Mouse (Mus musculus): ENCODE results near the gene Tia1. TPM values are rescaled to one million over a fixed set of nuclear protein-coding genes. Genes with fewer than 3 reads are reported as not detected.
A peak's percentile ranks its signal among the peaks of the same experiment; 100 is the strongest.

The Tia1 gene
- polyA plus RNA-seq, 1 experiment from 2014 or later, result 299 TPM

GRCm38 (mm10) chr6:86463079-86463478, 59.1 kb downstream of the Tia1 start:
- no peaks in the 10 kb centered on the region for H3K4me1 ChIP-seq (ENCODE audit: control insufficient read depth, insufficient read depth, low read length)
- no peaks in the 10 kb centered on the region for H3K9me3 ChIP-seq (replicated peaks; ENCODE audit: control insufficient read depth, low read length)
- no peak overlapping the region for H3K9ac ChIP-seq (ENCODE audit: low read length)
- H3K4me3 ChIP-seq (ENCODE audit: low read depth, low read length), result no peak overlapping the region
- peaks cover 64% of the 10 kb centered on the region for H3K36me3 ChIP-seq (ENCODE audit: control insufficient read depth, insufficient read depth, low read length)
- DNase-seq (ENCODE audit: low spot score) (no peak), ATAC-seq (no peak)
- WGBS, result 92% methylated on average over 3 of the region's 3 CpGs
- H3K4me2 ChIP-seq (ENCODE audit: low read length), result no peak overlapping the region
- H3K27me3 ChIP-seq (replicated peaks; ENCODE audit: control insufficient read depth, insufficient read depth, low read length), result no peaks in the 10 kb centered on the region
- no peak overlapping the region for H3K27ac ChIP-seq (ENCODE audit: low read depth, low read length)

DNA sequence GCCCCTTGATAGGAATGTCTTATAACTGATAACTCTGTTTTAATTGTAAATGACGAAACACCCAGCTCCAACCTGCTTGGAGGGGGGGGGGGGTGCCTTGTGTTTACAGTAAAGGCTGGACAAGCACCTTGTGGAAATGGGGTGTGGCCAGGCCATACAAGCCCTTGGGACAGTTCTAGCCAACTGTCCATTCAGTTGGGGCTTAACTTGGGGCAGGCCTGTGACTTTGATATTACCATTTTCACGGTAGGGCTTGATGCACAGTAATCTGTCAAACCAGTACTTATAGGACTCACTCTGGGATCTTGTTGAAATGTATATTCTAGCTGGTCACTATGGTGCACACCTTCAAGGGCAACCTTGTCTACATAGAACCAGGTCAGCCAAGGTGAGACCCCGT, 67.3 kb downstream of the Tia1 start:
- no peak for DNase-seq (ENCODE audit: low spot score)
- H3K9me3 ChIP-seq (replicated peaks; ENCODE audit: control insufficient read depth, low read length), result no peaks in the 10 kb centered on the region
- H3K4me1 ChIP-seq (ENCODE audit: control insufficient read depth, insufficient read depth, low read length), result peaks cover 14% of the 10 kb centered on the region
- no peak overlapping the region for H3K9ac ChIP-seq (ENCODE audit: low read length)
- no peak overlapping the region; the same call in 1 of the 2 replicates for H3K27ac ChIP-seq (ENCODE audit: low read depth, low read length)
- 89% methylated on average over 3 of the region's 3 CpGs for WGBS
- ATAC-seq, result no peak
- H3K4me3 ChIP-seq (ENCODE audit: low read depth, low read length), result peak overlapping the region; percentile 31; the same call in 1 of the 2 replicates
- H3K4me2 ChIP-seq (ENCODE audit: low read length), result peak overlapping the region; percentile 74
- peaks cover 23% of the 10 kb centered on the region for H3K36me3 ChIP-seq (ENCODE audit: control insufficient read depth, insufficient read depth, low read length)
- no peaks in the 10 kb centered on the region for H3K27me3 ChIP-seq (replicated peaks; ENCODE audit: control insufficient read depth, insufficient read depth, low read length)

- no peaks in the 10 kb centered on the region for H3K9me3 ChIP-seq (replicated peaks; ENCODE audit: control insufficient read depth, low read length)
- peak overlapping the region; percentile 65 for H3K9ac ChIP-seq (ENCODE audit: low read length)
- H3K27me3 ChIP-seq (replicated peaks; ENCODE audit: control insufficient read depth, insufficient read depth, low read length), result no peaks in the 10 kb centered on the region
- DNase-seq (ENCODE audit: low spot score) (no peak), ATAC-seq (no peak; the same call in 1 of the 2 replicates)
- peak overlapping the region; percentile 31 for H3K4me3 ChIP-seq (ENCODE audit: low read depth, low read length)
- peaks cover 21% of the 10 kb centered on the region for H3K36me3 ChIP-seq (ENCODE audit: control insufficient read depth, insufficient read depth, low read length)
- WGBS, result 29% methylated on average over 9 of the region's 9 CpGs
- peak overlapping the region; percentile 79 for H3K27ac ChIP-seq (ENCODE audit: low read depth, low read length)
- H3K4me1 ChIP-seq (ENCODE audit: control insufficient read depth, insufficient read depth, low read length), result peaks cover 14% of the 10 kb centered on the region
- peak overlapping the region; percentile 74 for H3K4me2 ChIP-seq (ENCODE audit: low read length)
Measured at GRCm38 (mm10) chr6:86471760-86472099, 67.7 kb downstream of the Tia1 start.

GRCm38 (mm10) chr6:86472100-86472955, 68.3 kb downstream of the Tia1 start:
- peaks cover 18% of the 10 kb centered on the region for H3K36me3 ChIP-seq (ENCODE audit: control insufficient read depth, insufficient read depth, low read length)
- DNase-seq (ENCODE audit: low spot score) (peak; percentile 99), ATAC-seq (peak; percentile 96)
- WGBS, result under 1% methylated on average over 56 of the region's 56 CpGs
- peak overlapping the region; percentile 74 for H3K4me2 ChIP-seq (ENCODE audit: low read length)
- peak overlapping the region; percentile 31 for H3K4me3 ChIP-seq (ENCODE audit: low read depth, low read length)
- H3K27ac ChIP-seq (ENCODE audit: low read depth, low read length), result peak overlapping the region; percentile 92
- H3K9ac ChIP-seq (ENCODE audit: low read length), result peak overlapping the region; percentile 65
- H3K9me3 ChIP-seq (replicated peaks; ENCODE audit: control insufficient read depth, low read length), result no peaks in the 10 kb centered on the region
- H3K27me3 ChIP-seq (replicated peaks; ENCODE audit: control insufficient read depth, insufficient read depth, low read length), result no peaks in the 10 kb centered on the region
- H3K4me1 ChIP-seq (ENCODE audit: control insufficient read depth, insufficient read depth, low read length), result peaks cover 14% of the 10 kb centered on the region

DNA sequence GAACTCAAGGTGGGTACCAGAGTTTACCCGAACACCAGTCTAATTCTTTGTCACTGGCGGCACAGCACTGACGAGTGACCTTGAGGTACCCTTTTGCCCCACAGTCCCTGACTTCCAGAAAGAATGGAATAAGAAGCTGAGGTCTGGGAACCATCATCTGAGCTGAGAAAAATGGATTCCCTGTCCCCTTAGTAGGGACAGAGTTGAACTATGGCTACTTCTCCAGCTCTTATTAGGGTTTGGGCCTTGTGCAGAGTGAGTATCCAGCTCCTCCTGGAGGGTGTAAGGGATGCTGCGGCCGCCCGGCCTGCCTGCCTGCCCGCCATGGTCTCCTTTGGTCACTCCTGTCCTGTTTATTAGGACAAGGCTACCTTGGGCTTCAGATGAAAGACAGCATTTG, 69.1 kb downstream of the Tia1 start:
- no peaks in the 10 kb centered on the region for H3K9me3 ChIP-seq (replicated peaks; ENCODE audit: control insufficient read depth, low read length)
- DNase-seq (ENCODE audit: low spot score) (no peak), ATAC-seq (no peak; the same call in 1 of the 2 replicates)
- peaks cover 14% of the 10 kb centered on the region for H3K4me1 ChIP-seq (ENCODE audit: control insufficient read depth, insufficient read depth, low read length)
- H3K9ac ChIP-seq (ENCODE audit: low read length), result peak overlapping the region; percentile 65
- peak overlapping the region; percentile 92 for H3K27ac ChIP-seq (ENCODE audit: low read depth, low read length)
- no peaks in the 10 kb centered on the region for H3K27me3 ChIP-seq (replicated peaks; ENCODE audit: control insufficient read depth, insufficient read depth, low read length)
- peak overlapping the region; percentile 54 for H3K4me2 ChIP-seq (ENCODE audit: low read length)
- peak overlapping the region; percentile 31 for H3K4me3 ChIP-seq (ENCODE audit: low read depth, low read length)
- H3K36me3 ChIP-seq (ENCODE audit: control insufficient read depth, insufficient read depth, low read length), result peaks cover 14% of the 10 kb centered on the region
- 54% methylated on average over 7 of the region's 7 CpGs for WGBS

- Histone ChIP-seq H3K4me3 (ENCODE audit: low read depth, low read length) (no peak overlapping the region), H3K27me3 (replicated peaks; ENCODE audit: control insufficient read depth, insufficient read depth, low read length) (no peaks in the 10 kb centered on the region), H3K36me3 (ENCODE audit: control insufficient read depth, insufficient read depth, low read length) (peaks cover 11% of the 10 kb centered on the region), H3K27ac (ENCODE audit: low read depth, low read length) (no peak overlapping the region), H3K4me2 (ENCODE audit: low read length) (no peak overlapping the region), H3K9ac (ENCODE audit: low read length) (no peak overlapping the region), H3K9me3 (replicated peaks; ENCODE audit: control insufficient read depth, low read length) (no peaks in the 10 kb centered on the region), H3K4me1 (ENCODE audit: control insufficient read depth, insufficient read depth, low read length) (peaks cover 14% of the 10 kb centered on the region)
- WGBS, result 95% methylated on average over 5 of the region's 5 CpGs
- ATAC-seq (no peak), DNase-seq (ENCODE audit: low spot score) (no peak)
Measured at GRCm38 (mm10) chr6:86474072-86474471, 70.1 kb downstream of the Tia1 start.

- Histone ChIP-seq H3K4me2 (ENCODE audit: low read length) (no peak overlapping the region), H3K4me1 (ENCODE audit: control insufficient read depth, insufficient read depth, low read length) (peaks cover 14% of the 10 kb centered on the region), H3K9ac (ENCODE audit: low read length) (no peak overlapping the region), H3K9me3 (replicated peaks; ENCODE audit: control insufficient read depth, low read length) (no peaks in the 10 kb centered on the region), H3K27ac (ENCODE audit: low read depth, low read length) (no peak overlapping the region), H3K4me3 (ENCODE audit: low read depth, low read length) (no peak overlapping the region), H3K27me3 (replicated peaks; ENCODE audit: control insufficient read depth, insufficient read depth, low read length) (no peaks in the 10 kb centered on the region), H3K36me3 (ENCODE audit: control insufficient read depth, insufficient read depth, low read length) (peaks cover 5% of the 10 kb centered on the region; the same call in 1 of the 2 replicates)
- ATAC-seq, result no peak
- DNase-seq (ENCODE audit: low spot score), result no peak
Measured at GRCm38 (mm10) chr6:86474646-86475181, 70.7 kb downstream of the Tia1 start.

- WGBS, result 78% methylated on average over 9 of the region's 9 CpGs
- no peak overlapping the region for H3K4me3 ChIP-seq (ENCODE audit: low read depth, low read length)
- no peak overlapping the region for H3K4me2 ChIP-seq (ENCODE audit: low read length)
- no peaks in the 10 kb centered on the region for H3K9me3 ChIP-seq (replicated peaks; ENCODE audit: control insufficient read depth, low read length)
- no peaks in the 10 kb centered on the region for H3K27me3 ChIP-seq (replicated peaks; ENCODE audit: control insufficient read depth, insufficient read depth, low read length)
- peaks cover 14% of the 10 kb centered on the region for H3K4me1 ChIP-seq (ENCODE audit: control insufficient read depth, insufficient read depth, low read length)
- no peaks in the 10 kb centered on the region for H3K36me3 ChIP-seq (ENCODE audit: control insufficient read depth, insufficient read depth, low read length)
- H3K9ac ChIP-seq (ENCODE audit: low read length), result no peak overlapping the region
- no peak overlapping the region for H3K27ac ChIP-seq (ENCODE audit: low read depth, low read length)
- DNase-seq (ENCODE audit: low spot score) (no peak), ATAC-seq (no peak)
Measured at GRCm38 (mm10) chr6:86475462-86476167, 71.6 kb downstream of the Tia1 start.
